Mouse (Mus musculus) liver, embryonic 12.5 days (tissue): ENCODE data around the gene Unc93a2. TPM values are rescaled to one million over a fixed set of nuclear protein-coding genes. Genes with fewer than 3 reads are reported as not detected.

Source experiments
- polyA plus RNA-seq: library from polyadenylated mRNA; unstranded; fragments of >200 nt; fragmentation: Nextera tagmentation; extraction: Ambion mirVana; gene quantifications from 2 replicates; pipeline ENCODE4 v1.2.1, GENCODE M21; 2016

The Unc93a2 gene
- polyA plus RNA-seq, 1 experiment from 2014 or later: not detected

Other genes with a start within 250 kb of the Unc93a2 start
- gene Rps6ka2, start 215.3 kb downstream of the Unc93a2 start, polyA plus RNA-seq: 5.1 and 5.3 TPM in 2 replicates
- gene Tcp10a, start 60.8 kb downstream of the Unc93a2 start, polyA plus RNA-seq: not detected in 2 replicates
- not detected in 2 replicates for gene Ttll2, start 32.8 kb downstream of the Unc93a2 start, polyA plus RNA-seq
- gene Gm49630, start 13.5 kb downstream of the Unc93a2 start, polyA plus RNA-seq: not detected in 2 replicates